Mouse (Mus musculus): ENCODE measurements around the gene Chpf. TPM values are rescaled to one million over a fixed set of nuclear protein-coding genes. Genes with fewer than 3 reads are reported as not detected.

Chpf gene
- polyA plus RNA-seq, 1 experiment = 52.1 TPM

- TF ChIP-seq MYOD1 (IDR thresholded peaks at IDR 0.05; ENCODE audit: control insufficient read depth in 1 of 3, insufficient read length in 2 of 3, low read depth in 2 of 3) = peak in 1 of 3 experiments; percentile 56
- no peak for TF ChIP-seq REST (IDR thresholded peaks at IDR 0.05; ENCODE audit: insufficient read depth, insufficient read length)
- peak; percentile 81 for TF ChIP-seq POLR2A (IDR thresholded peaks at IDR 0.05; ENCODE audit: insufficient read length, low read depth)
- TF ChIP-seq MYOG (IDR thresholded peaks at IDR 0.05; ENCODE audit: control insufficient read depth in 1 of 3, insufficient read depth in 1 of 3, insufficient read length in 2 of 3, low read depth in 2 of 3) = peak in 1 of 3 experiments; percentile 36
- peak; percentile 92 for TF ChIP-seq POLR2AphosphoS2 (IDR thresholded peaks at IDR 0.05; ENCODE audit: insufficient read length, low read depth)
- Histone ChIP-seq H3K4me2 (ENCODE audit: low read depth) (peak overlapping the region; percentile 76), H3K27me3 (ENCODE audit: control insufficient read depth, insufficient read depth, insufficient read length) (peaks cover 5% of the 10 kb centered on the region), H3ac (ENCODE audit: control insufficient read depth, insufficient read length) (peak overlapping the region; percentile 95), H3K36me3 (ENCODE audit: control insufficient read depth, insufficient read depth) (no peaks in the 10 kb centered on the region), H3K4me3 (peak overlapping the region; percentile 39), H3K79me2 (ENCODE audit: control insufficient read depth, insufficient read depth) (no peaks in the 10 kb centered on the region)
Measured at GRCm38 (mm10) chr1:75505159-75505955, 26.2 kb upstream of the Chpf start.

DNA sequence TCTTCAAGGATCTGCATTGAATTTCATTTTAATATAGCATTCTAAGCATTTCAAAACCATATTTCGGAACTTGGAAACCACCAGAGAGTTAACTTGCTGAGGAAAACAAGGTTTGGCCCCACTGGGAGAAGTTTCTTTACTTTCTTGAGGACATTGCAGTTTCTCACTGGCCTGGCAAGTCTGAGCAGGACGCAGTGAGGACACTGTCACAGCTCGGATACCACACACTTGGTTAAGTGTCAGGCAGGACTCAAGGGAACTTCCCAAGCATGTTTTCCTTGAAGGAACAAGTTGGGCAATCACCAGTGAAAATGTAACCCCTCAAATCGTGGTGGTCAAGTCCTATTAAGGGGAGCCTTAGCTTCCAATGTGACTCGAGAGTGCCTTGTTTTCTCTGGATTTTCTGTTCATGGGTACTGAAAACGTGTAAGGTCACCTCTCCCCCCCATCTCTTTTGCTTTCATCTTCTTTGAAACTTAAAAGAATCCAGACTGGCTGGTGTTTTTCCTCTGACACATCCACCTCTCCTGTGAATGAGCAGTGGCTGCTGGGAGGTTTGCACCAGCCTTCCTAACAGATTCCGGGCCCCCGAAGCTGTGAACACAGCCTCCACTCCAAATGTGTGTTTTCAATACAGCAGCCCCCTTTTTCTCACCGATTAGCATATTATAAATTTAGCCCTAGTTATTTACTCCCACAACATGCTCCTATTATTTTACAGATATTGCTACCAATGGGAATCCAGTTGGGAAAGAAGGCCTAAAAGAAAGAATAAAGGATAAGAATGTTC, 25.3 kb upstream of the Chpf start:
- H3ac ChIP-seq (ENCODE audit: control insufficient read depth, insufficient read length) = peak overlapping the region; percentile 95
- TF ChIP-seq TCF12 (IDR thresholded peaks at IDR 0.05; ENCODE audit: insufficient read depth, poor library complexity, severe bottlenecking) = no peak
- H3K36me3 ChIP-seq (ENCODE audit: control insufficient read depth, insufficient read depth) = peaks cover 4% of the 10 kb centered on the region
- peaks cover under 1% of the 10 kb centered on the region for H3K27me3 ChIP-seq (ENCODE audit: control insufficient read depth, insufficient read depth, insufficient read length)
- peak overlapping the region; percentile 39 for H3K4me3 ChIP-seq
- peak overlapping the region; percentile 76 for H3K4me2 ChIP-seq (ENCODE audit: low read depth)
- no peaks in the 10 kb centered on the region for H3K79me2 ChIP-seq (ENCODE audit: control insufficient read depth, insufficient read depth)

DNA sequence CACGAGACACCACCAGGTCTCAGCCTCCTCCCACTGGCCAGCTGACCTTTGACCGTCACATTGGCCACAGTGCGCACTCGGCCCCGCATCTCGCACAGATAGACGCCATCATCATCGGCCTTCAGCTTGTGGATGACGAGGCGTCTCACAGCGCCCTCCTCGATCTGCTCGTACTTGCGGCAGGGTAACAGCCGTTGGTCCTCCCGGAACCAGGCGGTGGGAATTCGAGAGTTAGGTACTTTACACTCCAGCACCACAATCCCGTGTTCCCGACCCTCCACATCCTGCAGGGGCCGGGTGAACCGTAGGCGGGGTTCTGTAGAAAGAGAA, 24.5 kb upstream of the Chpf start:
- Histone ChIP-seq H3ac (ENCODE audit: control insufficient read depth, insufficient read length) (no peak overlapping the region), H3K79me2 (ENCODE audit: control insufficient read depth, insufficient read depth) (no peaks in the 10 kb centered on the region), H3K4me2 (ENCODE audit: low read depth) (peak overlapping the region; percentile 2), H3K36me3 (ENCODE audit: control insufficient read depth, insufficient read depth) (peaks cover 4% of the 10 kb centered on the region), H3K27me3 (ENCODE audit: control insufficient read depth, insufficient read depth, insufficient read length) (no peaks in the 10 kb centered on the region), H3K4me3 (no peak overlapping the region)
- TF ChIP-seq POLR2A (IDR thresholded peaks at IDR 0.05; ENCODE audit: insufficient read length, low read depth) (peak; percentile 25), MYOD1 (IDR thresholded peaks at IDR 0.05; ENCODE audit: control insufficient read depth in 1 of 3, insufficient read length in 2 of 3, low read depth in 2 of 3) (no peak)

DNA sequence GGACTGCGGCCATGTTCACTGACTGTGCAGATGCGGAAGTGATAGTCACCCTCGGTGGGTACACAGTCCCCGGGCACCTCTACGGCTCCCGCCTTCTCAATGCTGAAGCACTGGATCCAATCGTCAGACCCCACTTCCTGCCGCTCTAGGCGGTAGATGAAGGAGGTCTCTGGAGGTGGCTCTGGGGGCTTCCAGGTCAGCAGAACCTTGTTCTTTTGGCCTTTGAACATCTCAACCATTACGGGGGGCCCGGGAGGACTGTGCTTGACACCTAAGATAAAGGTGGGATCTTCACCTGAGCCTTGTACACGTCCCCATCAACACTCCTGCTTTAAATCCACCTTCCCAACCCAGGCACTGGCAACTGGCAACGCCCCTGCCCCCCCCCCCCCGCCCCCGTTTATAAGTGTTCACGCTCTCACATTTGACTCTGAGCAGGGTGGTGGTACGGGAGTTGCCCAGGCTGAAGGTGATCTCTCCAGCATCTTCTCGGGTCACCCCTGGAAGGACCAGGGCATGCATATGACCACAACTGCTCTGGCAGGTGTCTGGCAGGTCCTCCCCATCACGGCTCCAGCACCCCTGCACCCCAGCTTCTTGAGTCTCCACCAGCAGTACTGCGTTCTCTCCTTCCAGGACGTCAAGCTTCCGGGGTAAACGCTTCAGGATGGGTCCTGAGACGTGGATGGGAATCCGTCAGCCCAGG, 24.0 kb upstream of the Chpf start:
- Histone ChIP-seq H3K4me3 (no peak overlapping the region), H3K4me2 (ENCODE audit: low read depth) (peak overlapping the region; percentile 2), H3K36me3 (ENCODE audit: control insufficient read depth, insufficient read depth) (peaks cover 4% of the 10 kb centered on the region), H3ac (ENCODE audit: control insufficient read depth, insufficient read length) (no peak overlapping the region), H3K27me3 (ENCODE audit: control insufficient read depth, insufficient read depth, insufficient read length) (no peaks in the 10 kb centered on the region), H3K79me2 (ENCODE audit: control insufficient read depth, insufficient read depth) (no peaks in the 10 kb centered on the region)
- no peak for TF ChIP-seq MAX (IDR thresholded peaks at IDR 0.05; ENCODE audit: low read depth)
- TF ChIP-seq MYOG (IDR thresholded peaks at IDR 0.05; ENCODE audit: control insufficient read depth in 1 of 3, insufficient read depth in 1 of 3, insufficient read length in 2 of 3, low read depth in 2 of 3) = no peak
- TF ChIP-seq TCF12 (IDR thresholded peaks at IDR 0.05; ENCODE audit: insufficient read depth, poor library complexity, severe bottlenecking) = no peak
- TF ChIP-seq SRF (IDR thresholded peaks at IDR 0.05; ENCODE audit: control insufficient read depth, insufficient read length, low read depth) = no peak
- no peak for TF ChIP-seq TCF3 (IDR thresholded peaks at IDR 0.05; ENCODE audit: insufficient read length, low read depth)
- no peak for TF ChIP-seq USF1 (IDR thresholded peaks at IDR 0.05; ENCODE audit: low read depth)
- TF ChIP-seq POLR2AphosphoS2 (IDR thresholded peaks at IDR 0.05; ENCODE audit: insufficient read length, low read depth) = no peak
- no peak for TF ChIP-seq E2F4 (IDR thresholded peaks at IDR 0.05; ENCODE audit: insufficient read depth)
- TF ChIP-seq MYOD1 (IDR thresholded peaks at IDR 0.05; ENCODE audit: control insufficient read depth in 1 of 3, insufficient read length in 2 of 3, low read depth in 2 of 3) = no peak
- TF ChIP-seq REST (IDR thresholded peaks at IDR 0.05; ENCODE audit: insufficient read depth, insufficient read length) = no peak
- TF ChIP-seq CEBPB (IDR thresholded peaks at IDR 0.05; ENCODE audit: insufficient read depth, poor library complexity, severe bottlenecking) = no peak

GRCm38 (mm10) chr1:75501905-75502304, 22.8 kb upstream of the Chpf start:
- no peak for TF ChIP-seq MYOD1 (IDR thresholded peaks at IDR 0.05; ENCODE audit: control insufficient read depth in 1 of 3, insufficient read length in 2 of 3, low read depth in 2 of 3)
- TF ChIP-seq E2F4 (IDR thresholded peaks at IDR 0.05; ENCODE audit: insufficient read depth) = no peak
- TF ChIP-seq USF1 (IDR thresholded peaks at IDR 0.05; ENCODE audit: low read depth) = no peak
- no peak for TF ChIP-seq TCF12 (IDR thresholded peaks at IDR 0.05; ENCODE audit: insufficient read depth, poor library complexity, severe bottlenecking)
- TF ChIP-seq MYOG (IDR thresholded peaks at IDR 0.05; ENCODE audit: control insufficient read depth in 1 of 3, insufficient read depth in 1 of 3, insufficient read length in 2 of 3, low read depth in 2 of 3) = no peak
- peaks cover 7% of the 10 kb centered on the region for H3K36me3 ChIP-seq (ENCODE audit: control insufficient read depth, insufficient read depth)
- no peak overlapping the region for H3K4me2 ChIP-seq (ENCODE audit: low read depth)
- no peak overlapping the region for H3ac ChIP-seq (ENCODE audit: control insufficient read depth, insufficient read length)
- no peaks in the 10 kb centered on the region for H3K79me2 ChIP-seq (ENCODE audit: control insufficient read depth, insufficient read depth)
- no peak overlapping the region for H3K4me3 ChIP-seq
- H3K27me3 ChIP-seq (ENCODE audit: control insufficient read depth, insufficient read depth, insufficient read length) = no peaks in the 10 kb centered on the region
